Mouse (Mus musculus): ENCODE data around the gene Lrrc56. TPM values are rescaled to one million over a fixed set of nuclear protein-coding genes. Genes with fewer than 3 reads are reported as not detected.

Gene Lrrc56
- total and polyA plus RNA-seq, 2 experiments from 2014 or later = 2.9 to 5.6 TPM

- H3K9ac ChIP-seq (replicated peaks; ENCODE audit: low read depth, low read length) = peak within 1 kb of the TSS; percentile 49; the same call in 1 of the 2 replicates
- no peaks in the 10 kb centered on the region for H3K36me3 ChIP-seq (replicated peaks; ENCODE audit: control insufficient read depth, insufficient read depth, low read length)
- peak within 1 kb of the TSS; percentile 90 for H3K4me2 ChIP-seq (ENCODE audit: low read depth, low read length)
- H3K4me3 ChIP-seq (ENCODE audit: low read depth, low read length) = peak within 1 kb of the TSS; percentile 56
- DNase-seq (ENCODE audit: low spot score) (peak; percentile 89), ATAC-seq (ENCODE audit: insufficient read depth, low read depth) (peak; percentile 92)
- H3K4me1 ChIP-seq (ENCODE audit: control insufficient read depth, insufficient read depth) = peaks cover 12% of the 10 kb centered on the region; the same call in 1 of the 2 replicates
- 1% methylated on average over 41 of the region's 41 CpGs for WGBS
- peak within 1 kb of the TSS; percentile 52; the same call in 1 of the 2 replicates for H3K27ac ChIP-seq (ENCODE audit: low read depth)
- no peaks in the 10 kb centered on the region for H3K27me3 ChIP-seq (ENCODE audit: control insufficient read depth, insufficient read depth, low read length)
- no peak for TF ChIP-seq EP300 (IDR thresholded peaks at IDR 0.05; ENCODE audit: low read depth)
- H3K9me3 ChIP-seq (replicated peaks; ENCODE audit: control insufficient read depth, low read length) = no peaks in the 10 kb centered on the region
Measured at GRCm38 (mm10) chr7:141215101-141215879, 21.3 kb downstream of the Lrrc56 start, which contains the start of gene Rassf7. Gene Rassf7, plus strand, starts transcription at chr7:141215860.

GRCm38 (mm10) chr7:141215880-141216733 lies 22.1 kb downstream of the Lrrc56 start:
- DNase-seq (ENCODE audit: low spot score) = peak; percentile 23
- Histone ChIP-seq H3K9me3 (replicated peaks; ENCODE audit: control insufficient read depth, low read length) (no peaks in the 10 kb centered on the region), H3K27ac (ENCODE audit: low read depth) (peak overlapping the region; percentile 52; the same call in 1 of the 2 replicates), H3K27me3 (ENCODE audit: control insufficient read depth, insufficient read depth, low read length) (no peaks in the 10 kb centered on the region), H3K4me3 (ENCODE audit: low read depth, low read length) (peak overlapping the region; percentile 56), H3K9ac (replicated peaks; ENCODE audit: low read depth, low read length) (peak overlapping the region; percentile 49; the same call in 1 of the 2 replicates), H3K36me3 (replicated peaks; ENCODE audit: control insufficient read depth, insufficient read depth, low read length) (no peaks in the 10 kb centered on the region), H3K4me1 (ENCODE audit: control insufficient read depth, insufficient read depth) (peaks cover 19% of the 10 kb centered on the region), H3K4me2 (ENCODE audit: low read depth, low read length) (peak overlapping the region; percentile 90)
- no peak for TF ChIP-seq EP300 (IDR thresholded peaks at IDR 0.05; ENCODE audit: low read depth)
- no peak for TF ChIP-seq CTCF (IDR thresholded peaks at IDR 0.05; ENCODE audit: low read depth)
- WGBS = 1% methylated on average over 42 of the region's 42 CpGs
- peak; percentile 52 for ATAC-seq (ENCODE audit: insufficient read depth, low read depth)

GRCm38 (mm10) chr7:141216894-141217293 lies 22.9 kb downstream of the Lrrc56 start:
- Histone ChIP-seq H3K4me1 (ENCODE audit: control insufficient read depth, insufficient read depth) (peaks cover 24% of the 10 kb centered on the region), H3K4me3 (ENCODE audit: low read depth, low read length) (no peak overlapping the region), H3K4me2 (ENCODE audit: low read depth, low read length) (peak overlapping the region; percentile 90; the same call in 1 of the 2 replicates), H3K9me3 (replicated peaks; ENCODE audit: control insufficient read depth, low read length) (no peaks in the 10 kb centered on the region), H3K36me3 (replicated peaks; ENCODE audit: control insufficient read depth, insufficient read depth, low read length) (no peaks in the 10 kb centered on the region), H3K27ac (ENCODE audit: low read depth) (no peak overlapping the region), H3K27me3 (ENCODE audit: control insufficient read depth, insufficient read depth, low read length) (no peaks in the 10 kb centered on the region), H3K9ac (replicated peaks; ENCODE audit: low read depth, low read length) (0 out of 2 replicates have a peak overlapping the region, but pooled peaks have one; percentile 49)
- 91% methylated on average over 11 of the region's 11 CpGs for WGBS
- ATAC-seq (ENCODE audit: insufficient read depth, low read depth) = no peak
- TF ChIP-seq EP300 (IDR thresholded peaks at IDR 0.05; ENCODE audit: low read depth) (no peak), CTCF (IDR thresholded peaks at IDR 0.05; ENCODE audit: low read depth) (no peak)
- DNase-seq (ENCODE audit: low spot score) = no peak

GRCm38 (mm10) chr7:141217343-141218013 lies 23.5 kb downstream of the Lrrc56 start:
- Histone ChIP-seq H3K9me3 (replicated peaks; ENCODE audit: control insufficient read depth, low read length) (no peaks in the 10 kb centered on the region), H3K4me1 (ENCODE audit: control insufficient read depth, insufficient read depth) (peaks cover 29% of the 10 kb centered on the region), H3K27me3 (ENCODE audit: control insufficient read depth, insufficient read depth, low read length) (no peaks in the 10 kb centered on the region), H3K36me3 (replicated peaks; ENCODE audit: control insufficient read depth, insufficient read depth, low read length) (no peaks in the 10 kb centered on the region), H3K4me3 (ENCODE audit: low read depth, low read length) (no peak overlapping the region), H3K27ac (ENCODE audit: low read depth) (no peak overlapping the region), H3K9ac (replicated peaks; ENCODE audit: low read depth, low read length) (no peak overlapping the region), H3K4me2 (ENCODE audit: low read depth, low read length) (no peak overlapping the region)
- TF ChIP-seq EP300 (IDR thresholded peaks at IDR 0.05; ENCODE audit: low read depth) = no peak
- TF ChIP-seq CTCF (IDR thresholded peaks at IDR 0.05; ENCODE audit: low read depth) = no peak
- DNase-seq (ENCODE audit: low spot score) (no peak), ATAC-seq (ENCODE audit: insufficient read depth, low read depth) (no peak)
- WGBS = 93% methylated on average over 17 of the region's 17 CpGs

- TF ChIP-seq CTCF (IDR thresholded peaks at IDR 0.05; ENCODE audit: low read depth) (no peak), EP300 (IDR thresholded peaks at IDR 0.05; ENCODE audit: low read depth) (no peak)
- Histone ChIP-seq H3K4me1 (ENCODE audit: control insufficient read depth, insufficient read depth) (peaks cover 35% of the 10 kb centered on the region), H3K9me3 (replicated peaks; ENCODE audit: control insufficient read depth, low read length) (no peaks in the 10 kb centered on the region), H3K4me3 (ENCODE audit: low read depth, low read length) (no peak overlapping the region), H3K9ac (replicated peaks; ENCODE audit: low read depth, low read length) (no peak overlapping the region), H3K36me3 (replicated peaks; ENCODE audit: control insufficient read depth, insufficient read depth, low read length) (no peaks in the 10 kb centered on the region), H3K27ac (ENCODE audit: low read depth) (no peak overlapping the region), H3K4me2 (ENCODE audit: low read depth, low read length) (no peak overlapping the region), H3K27me3 (ENCODE audit: control insufficient read depth, insufficient read depth, low read length) (no peaks in the 10 kb centered on the region)
- 78% methylated on average over 3 of the region's 3 CpGs for WGBS
- ATAC-seq (ENCODE audit: insufficient read depth, low read depth) = no peak
- DNase-seq (ENCODE audit: low spot score) = no peak
Measured at GRCm38 (mm10) chr7:141218141-141218540, 24.2 kb downstream of the Lrrc56 start.

Measured in heart, postnatal 0 days (tissue).